20 mouse cellular contexts compared by ENCODE assay signal in genomic region chrX:142724203-142724602, GRCm38 (mm10). TPM values are rescaled to one million over a fixed set of nuclear protein-coding genes. Genes with fewer than 3 reads are reported as not detected.
DNase-seq lines count a peak whose midpoint lies in the region; ATAC-seq and TF ChIP-seq lines count a peak whose summit lies in the region.
"Had no signal": no experiment of that assay in that cellular context is flagged by ENCODE, and none has a peak within 500 bp of the region (broad histone marks: within the 10 kb centered on the region; RNA-seq: fewer than 3 reads in every experiment).

No protein-coding gene starts in this region.

- H3K4me2 ChIP-seq in heart, embryonic 13.5 days = no peak overlapping the region
- no peak overlapping the region for H3K4me2 ChIP-seq in intestine, postnatal 0 days (replicated peaks; ENCODE audit: low read depth)

- 41% methylated on average over 2 of the region's 2 CpGs for WGBS in heart, embryonic 13.5 days
- 60% methylated on average over 2 of the region's 2 CpGs for WGBS in intestine, postnatal 0 days

- no peak overlapping the region for H3K4me3 ChIP-seq in heart, embryonic 13.5 days
- H3K4me3 ChIP-seq in MEL (ENCODE audit: control insufficient read depth in 1 of 2, insufficient read depth in 1 of 2, low read depth in 2 of 2, low read length in 2 of 2) = no peak overlapping the region
- no peak overlapping the region for H3K4me3 ChIP-seq in intestine, postnatal 0 days (ENCODE audit: low read depth, low read length)

- no peak for TF ChIP-seq CTCF in MEL (IDR thresholded peaks at IDR 0.05 in 2 of 3, conservative IDR thresholded peaks at IDR 0.05 in 1 of 3; ENCODE audit: control insufficient read depth in 1 of 3, insufficient read depth in 1 of 3, low read depth in 2 of 3, low read length in 3 of 3, poor library complexity in 1 of 3, severe bottlenecking in 1 of 3)
- no peak for TF ChIP-seq CTCF in intestine, postnatal 0 days (IDR thresholded peaks at IDR 0.05; ENCODE audit: low read depth)

- H3K4me1 ChIP-seq in heart, embryonic 13.5 days = peaks cover 51% of the 10 kb centered on the region
- peaks cover 53 to 60% of the 10 kb centered on the region in 2 experiments for H3K4me1 ChIP-seq in MEL (ENCODE audit: control insufficient read depth in 1 of 2, insufficient read depth in 2 of 2, low read length in 2 of 2)
- H3K4me1 ChIP-seq in intestine, postnatal 0 days (replicated peaks; ENCODE audit: control insufficient read depth, insufficient read depth, low read length) = no peaks in the 10 kb centered on the region

- peak; percentile 63 to 78; a peak in 3 of 4 replicates for TF ChIP-seq EP300 in MEL (IDR thresholded peaks at IDR 0.05; ENCODE audit: low read depth in 1 of 2, low read length in 2 of 2)

- no peak for ATAC-seq in heart, embryonic 13.5 days (ENCODE audit: extremely low read depth, insufficient number of reproducible peaks, low FRiP score, low TSS enrichment)
- no peak for ATAC-seq in intestine, postnatal 0 days
- ATAC-seq: activated CD4-positive, CD25-positive, alpha-beta regulatory T cell, adult 4 months; CD4-positive, CD25-positive, alpha-beta regulatory T cell, adult 4 months; Patski had no signal

- 0 out of 2 replicates have a peak overlapping the region, but pooled peaks have one; percentile 12 for H3K27ac ChIP-seq in heart, embryonic 13.5 days (replicated peaks)
- H3K27ac ChIP-seq in MEL (ENCODE audit: control insufficient read depth, low read depth, low read length) = peak overlapping the region; percentile 8; the same call in 1 of the 2 replicates
- H3K27ac ChIP-seq in intestine, postnatal 0 days (ENCODE audit: low read depth, low read length) = no peak overlapping the region

- TF ChIP-seq RAD21 in MEL (IDR thresholded peaks at IDR 0.05; ENCODE audit: low read depth, low read length) = no peak

- no peak overlapping the region for H3K9ac ChIP-seq in heart, embryonic 13.5 days
- no peak overlapping the region for H3K9ac ChIP-seq in MEL (ENCODE audit: control insufficient read depth, low read depth, low read length, poor library complexity, severe bottlenecking)
- H3K9ac ChIP-seq in intestine, postnatal 0 days (ENCODE audit: low read depth, low read length) = no peak overlapping the region

- H3K36me3 ChIP-seq in heart, embryonic 13.5 days = peaks cover 9% of the 10 kb centered on the region
- peaks cover 19 to 82% of the 10 kb centered on the region in 2 experiments for H3K36me3 ChIP-seq in MEL (ENCODE audit: control insufficient read depth in 1 of 2, insufficient read depth in 2 of 2, low read length in 2 of 2)
- H3K36me3 ChIP-seq in intestine, postnatal 0 days (ENCODE audit: control insufficient read depth, insufficient read depth) = no peaks in the 10 kb centered on the region

- H3K9me3 ChIP-seq in heart, embryonic 13.5 days = no peaks in the 10 kb centered on the region
- H3K9me3 ChIP-seq in MEL (replicated peaks; ENCODE audit: insufficient read depth, low read length) = no peaks in the 10 kb centered on the region
- H3K9me3 ChIP-seq in intestine, postnatal 0 days (ENCODE audit: control insufficient read depth) = no peaks in the 10 kb centered on the region
- H3K9me3 ChIP-seq: G1E had no signal

- intact Hi-C loops in heart, postnatal 25 days (cut with DNase I) = no loop called here

- peaks cover 13% of the 10 kb centered on the region for H3K79me2 ChIP-seq in MEL (ENCODE audit: control insufficient read depth, insufficient read depth, low read length, poor library complexity)

- no peak for TF ChIP-seq POLR2A in MEL (IDR thresholded peaks at IDR 0.05; ENCODE audit: control insufficient read depth in 1 of 2, insufficient read depth in 1 of 2, low read depth in 1 of 2, low read length in 2 of 2, poor library complexity in 1 of 2)

- H3K27me3 ChIP-seq in heart, embryonic 13.5 days (replicated peaks) = no peaks in the 10 kb centered on the region
- no peaks in the 10 kb centered on the region for H3K27me3 ChIP-seq in MEL (ENCODE audit: control insufficient read depth in 1 of 2, insufficient read depth in 2 of 2, low read length in 2 of 2)
- H3K27me3 ChIP-seq in intestine, postnatal 0 days (replicated peaks; ENCODE audit: control insufficient read depth, insufficient read depth, low read length) = no peaks in the 10 kb centered on the region
- H3K27me3 ChIP-seq: CH12.LX had no signal

- DNase-seq in heart, postnatal 25 days (ENCODE audit: low spot score) = no peak
- no peak for DNase-seq in MEL (ENCODE audit: low read depth, low spot score)
- DNase-seq: adrenal gland, adult 2 months; adrenal gland, adult 8-10 months; adrenal gland, postnatal 10 days; adrenal gland, postnatal 14 days; adrenal gland, postnatal 25 days; adrenal gland, postnatal 36 days; B cell, adult 2 months; cerebellum, adult 11 months; cerebellum, adult 11-12 months; cerebellum, adult 18-20 months; cerebellum, adult 2 months had no signal

TF ChIP-seq in MEL, 35 proteins besides CTCF, POLR2A, EP300 and RAD21:
- TF ChIP-seq ZNF384 (IDR thresholded peaks at IDR 0.05; ENCODE audit: low read depth, low read length) (peak; percentile 91), BHLHE40 (IDR thresholded peaks at IDR 0.05; ENCODE audit: borderline replicate concordance, low read depth, low read length) (no peak), GATA1 (IDR thresholded peaks at IDR 0.05; ENCODE audit: low read depth, low read length) (peak; percentile 73), TCF12 (IDR thresholded peaks at IDR 0.05; ENCODE audit: low read depth, low read length) (peak; percentile 39; the same call in 1 of the 2 replicates), ETS1 (IDR thresholded peaks at IDR 0.05; ENCODE audit: low read depth, low read length) (peak; percentile 52; the same call in 1 of the 2 replicates), POLR2AphosphoS2 (IDR thresholded peaks at IDR 0.05; ENCODE audit: low read length) (no peak), JUND (IDR thresholded peaks at IDR 0.05; ENCODE audit: low read depth, low read length) (no peak)
TF ChIP-seq in MEL: peak in this region for 4.

RNA-seq across cellular contexts. Expression of gene Tmem164, which starts 43.0 kb away (rescaled TPM):
- polyA plus RNA-seq in heart, embryonic 13.5 days (2015; fragmentation: Nextera tagmentation; extraction: Ambion mirVana) = 48.3 and 52.9 TPM in 2 replicates
- total RNA-seq in heart, postnatal 25 days (2021) = 10 to 100 TPM; 22.8 to 39.9 TPM
- total RNA-seq in MEL (2012; rRNA removed) = 92.4 and 94.1 TPM in 2 replicates
- 10 to 100 TPM; 34.3 to 72.8 TPM for polyA plus RNA-seq in MEL (2012; ENCODE audit: insufficient read depth in 1 of 2, insufficient read length in 2 of 2, low read depth in 1 of 2, low replicate concordance in 2 of 2, missing spikeins in 1 of 2)
- polyA plus RNA-seq in intestine, postnatal 0 days (2015; fragmentation: Nextera tagmentation; extraction: Ambion mirVana) = 14.3 and 15.3 TPM in 2 replicates
